Mouse (Mus musculus) heart, embryonic 12.5 days (tissue): Measurements from ENCODE around the gene Ldb3. TPM values are rescaled to one million over a fixed set of nuclear protein-coding genes. Genes with fewer than 3 reads are reported as not detected.

Experiments used
- ATAC-seq: fragments of 200-750 bp; cut with Nextera tagmentation; 2 replicates; pipeline ENCODE4 v1.8.0; 2017; ENCODE audit warnings: moderate TSS enrichment, moderate library complexity; ENCODE audit not compliant: insufficient number of reproducible peaks, low FRiP score
- H3K27ac ChIP-seq: fragments of 300-500 bp; sonication (generic); 2 replicates; pipeline ENCODE4 v1.5.1; 2016; ENCODE audit warnings: mild to moderate bottlenecking, moderate library complexity; ENCODE audit not compliant: poor library complexity, severe bottlenecking
- H3K27me3 ChIP-seq: fragments of 300-500 bp; sonication (generic); replicated peaks from 2 replicates; pipeline ENCODE4 v1.6.1; 2016; ENCODE audit warnings: mild to moderate bottlenecking, moderate library complexity
- H3K36me3 ChIP-seq: fragments of 300-500 bp; sonication (generic); 2 replicates; pipeline ENCODE4 v1.6.1; 2016; ENCODE audit warnings: mild to moderate bottlenecking, moderate library complexity
- H3K4me1 ChIP-seq: fragments of 300-500 bp; sonication (generic); replicated peaks from 2 replicates; pipeline ENCODE4 v1.6.1; 2016; ENCODE audit warnings: mild to moderate bottlenecking
- H3K4me2 ChIP-seq: fragments of 300-500 bp; sonication (generic); 2 replicates; pipeline ENCODE4 v1.6.1; 2016; ENCODE audit warnings: mild to moderate bottlenecking, moderate library complexity
- H3K4me3 ChIP-seq: fragments of 300-500 bp; sonication (generic); 2 replicates; pipeline ENCODE4 v1.5.1; 2016; ENCODE audit warnings: mild to moderate bottlenecking
- H3K9ac ChIP-seq: fragments of 300-500 bp; sonication (generic); 2 replicates; pipeline ENCODE4 v1.6.1; 2016; ENCODE audit warnings: mild to moderate bottlenecking, moderate library complexity
- H3K9me3 ChIP-seq: fragments of 300-500 bp; sonication (generic); replicated peaks from 2 replicates; pipeline ENCODE4 v1.6.1; 2016; ENCODE audit warnings: mild to moderate bottlenecking, moderate library complexity
- WGBS: fragments of 180-500 bp; shearing (Covaris S2); methylation state at CpG from one replicate; pipeline ENCODE4 v1.1.7; 2016; 5-methylcytosine and 5-hydroxymethylcytosine counted together
- polyA plus RNA-seq: library from polyadenylated mRNA; unstranded; fragments of >200 nt; fragmentation: Nextera tagmentation; extraction: Ambion mirVana; gene quantifications from 2 replicates; pipeline ENCODE4 v1.2.1, GENCODE M21; 2016

Gene Ldb3
- polyA plus RNA-seq, 1 experiment from 2014 or later, result 226 TPM

- H3K9me3 ChIP-seq, result no peaks in the 10 kb centered on the region
- 0 out of 2 replicates have a peak, but pooled peaks cover 3% of the 10 kb centered on the region for H3K27me3 ChIP-seq
- H3K36me3 ChIP-seq, result no peaks in the 10 kb centered on the region
- ATAC-seq, result no peak
- H3K27ac ChIP-seq, result no peak overlapping the region
- WGBS, result 30% methylated on average over 7 of the region's 7 CpGs
- no peak overlapping the region for H3K4me3 ChIP-seq
- H3K4me1 ChIP-seq, result peaks cover 39% of the 10 kb centered on the region
- H3K9ac ChIP-seq, result no peak overlapping the region
- H3K4me2 ChIP-seq, result no peak overlapping the region
These were observed 79.5 kb downstream of the Ldb3 start for GRCm38 (mm10) chr14:34508842-34509439.

GRCm38 (mm10) chr14:34508187-34508840 lies 80.2 kb downstream of the Ldb3 start:
- Histone ChIP-seq H3K9me3 (no peaks in the 10 kb centered on the region), H3K27me3 (0 out of 2 replicates have a peak, but pooled peaks cover 3% of the 10 kb centered on the region), H3K27ac (no peak overlapping the region), H3K4me2 (no peak overlapping the region), H3K4me1 (peaks cover 39% of the 10 kb centered on the region), H3K9ac (no peak overlapping the region), H3K4me3 (no peak overlapping the region), H3K36me3 (no peaks in the 10 kb centered on the region)
- WGBS, result 52% methylated on average over 4 of the region's 4 CpGs
- peak; percentile 72 for ATAC-seq

DNA sequence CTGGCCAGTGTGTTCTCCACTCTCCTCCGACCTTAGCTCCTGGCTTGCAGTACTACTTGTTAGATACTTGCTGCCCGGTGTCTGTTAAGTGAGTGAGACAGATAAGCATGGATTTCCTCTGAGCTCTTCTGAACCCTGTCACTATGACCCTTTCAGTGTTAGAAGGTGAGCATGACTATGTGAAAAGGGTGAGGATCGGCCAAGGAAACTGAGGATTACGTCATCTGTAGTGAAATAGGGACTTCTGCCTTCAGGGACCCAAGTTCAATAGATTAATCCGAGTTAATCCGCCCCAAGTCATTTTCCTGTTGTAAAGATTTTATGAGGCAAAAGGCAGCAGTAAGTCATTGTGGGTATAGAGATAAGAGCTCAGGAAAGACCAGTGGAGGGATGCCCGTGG lies 83.2 kb downstream of the Ldb3 start:
- no peaks in the 10 kb centered on the region for H3K9me3 ChIP-seq
- 33% methylated on average over 7 of the region's 7 CpGs for WGBS
- no peaks in the 10 kb centered on the region for H3K36me3 ChIP-seq
- ATAC-seq, result no peak
- peaks cover 36% of the 10 kb centered on the region for H3K4me1 ChIP-seq
- H3K27me3 ChIP-seq, result 0 out of 2 replicates have a peak, but pooled peaks cover under 1% of the 10 kb centered on the region
- H3K27ac ChIP-seq, result peak overlapping the region; percentile 36
- H3K4me2 ChIP-seq, result no peak overlapping the region
- H3K9ac ChIP-seq, result no peak overlapping the region
- H3K4me3 ChIP-seq, result no peak overlapping the region

- WGBS, result 81% methylated on average over 5 of the region's 5 CpGs
- no peak overlapping the region for H3K4me3 ChIP-seq
- ATAC-seq, result no peak
- H3K36me3 ChIP-seq, result no peaks in the 10 kb centered on the region
- H3K4me1 ChIP-seq, result peaks cover 45% of the 10 kb centered on the region
- H3K27me3 ChIP-seq, result no peaks in the 10 kb centered on the region
- no peak overlapping the region for H3K9ac ChIP-seq
- H3K9me3 ChIP-seq, result no peaks in the 10 kb centered on the region
- no peak overlapping the region for H3K4me2 ChIP-seq
- no peak overlapping the region for H3K27ac ChIP-seq
These were observed 84.1 kb downstream of the Ldb3 start for GRCm38 (mm10) chr14:34504377-34504776.

DNA sequence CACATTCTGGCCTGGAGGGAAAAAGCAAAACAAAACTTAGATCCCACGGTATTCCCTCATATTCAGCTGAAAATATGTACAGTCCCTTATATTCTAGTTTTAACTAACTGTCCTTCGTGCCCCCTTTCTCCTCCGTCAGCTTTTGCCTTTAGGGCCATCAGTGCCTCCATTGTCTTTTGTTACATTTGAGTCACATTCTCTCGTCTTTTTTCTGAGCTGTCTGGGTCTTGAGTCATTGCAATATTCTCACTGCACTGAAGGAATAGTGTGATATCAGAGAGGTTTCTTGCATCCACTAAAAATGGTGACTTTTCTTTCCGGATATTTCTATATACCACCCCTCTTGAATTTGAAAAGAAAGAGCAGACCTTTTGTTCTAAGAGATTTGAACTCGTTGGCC lies 84.7 kb downstream of the Ldb3 start:
- Histone ChIP-seq H3K4me2 (no peak overlapping the region), H3K9me3 (no peaks in the 10 kb centered on the region), H3K27ac (peak overlapping the region; percentile 99), H3K4me3 (no peak overlapping the region), H3K4me1 (peaks cover 46% of the 10 kb centered on the region), H3K9ac (no peak overlapping the region), H3K36me3 (no peaks in the 10 kb centered on the region), H3K27me3 (no peaks in the 10 kb centered on the region)
- WGBS, result 68% methylated on average over 6 of the region's 6 CpGs
- ATAC-seq, result no peak

DNA sequence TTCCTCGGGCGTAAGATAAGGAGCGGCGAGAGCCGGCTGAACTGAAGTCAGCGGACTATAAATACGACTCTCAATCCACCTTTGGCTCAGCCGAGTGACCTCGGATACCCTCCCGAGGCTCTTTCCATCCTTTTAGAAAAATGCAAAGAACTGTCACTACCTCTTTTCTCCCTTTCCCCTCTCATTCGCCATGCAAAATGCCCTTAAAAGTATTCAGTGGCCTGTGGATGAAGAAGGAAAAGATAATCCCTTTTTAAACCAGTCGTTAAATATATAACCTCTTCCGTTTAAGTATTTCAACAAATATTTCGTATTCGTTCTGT lies 85.2 kb downstream of the Ldb3 start, which contains the start of gene Bmpr1a:
Gene Bmpr1a (minus strand): TSS at position 17 of the 323 bp plus-strand sequence.
- peak within 1 kb of the TSS; percentile 99 for H3K27ac ChIP-seq
- ATAC-seq, result no peak; the same call in 1 of the 2 replicates
- H3K36me3 ChIP-seq, result no peaks in the 10 kb centered on the region
- H3K4me2 ChIP-seq, result peak within 1 kb of the TSS; percentile 75
- H3K9ac ChIP-seq, result peak within 1 kb of the TSS; percentile 100
- H3K27me3 ChIP-seq, result no peaks in the 10 kb centered on the region
- H3K9me3 ChIP-seq, result no peaks in the 10 kb centered on the region
- peaks cover 44% of the 10 kb centered on the region for H3K4me1 ChIP-seq
- peak within 1 kb of the TSS; percentile 93 for H3K4me3 ChIP-seq
- WGBS, result 10% methylated on average over 15 of the region's 15 CpGs

DNA sequence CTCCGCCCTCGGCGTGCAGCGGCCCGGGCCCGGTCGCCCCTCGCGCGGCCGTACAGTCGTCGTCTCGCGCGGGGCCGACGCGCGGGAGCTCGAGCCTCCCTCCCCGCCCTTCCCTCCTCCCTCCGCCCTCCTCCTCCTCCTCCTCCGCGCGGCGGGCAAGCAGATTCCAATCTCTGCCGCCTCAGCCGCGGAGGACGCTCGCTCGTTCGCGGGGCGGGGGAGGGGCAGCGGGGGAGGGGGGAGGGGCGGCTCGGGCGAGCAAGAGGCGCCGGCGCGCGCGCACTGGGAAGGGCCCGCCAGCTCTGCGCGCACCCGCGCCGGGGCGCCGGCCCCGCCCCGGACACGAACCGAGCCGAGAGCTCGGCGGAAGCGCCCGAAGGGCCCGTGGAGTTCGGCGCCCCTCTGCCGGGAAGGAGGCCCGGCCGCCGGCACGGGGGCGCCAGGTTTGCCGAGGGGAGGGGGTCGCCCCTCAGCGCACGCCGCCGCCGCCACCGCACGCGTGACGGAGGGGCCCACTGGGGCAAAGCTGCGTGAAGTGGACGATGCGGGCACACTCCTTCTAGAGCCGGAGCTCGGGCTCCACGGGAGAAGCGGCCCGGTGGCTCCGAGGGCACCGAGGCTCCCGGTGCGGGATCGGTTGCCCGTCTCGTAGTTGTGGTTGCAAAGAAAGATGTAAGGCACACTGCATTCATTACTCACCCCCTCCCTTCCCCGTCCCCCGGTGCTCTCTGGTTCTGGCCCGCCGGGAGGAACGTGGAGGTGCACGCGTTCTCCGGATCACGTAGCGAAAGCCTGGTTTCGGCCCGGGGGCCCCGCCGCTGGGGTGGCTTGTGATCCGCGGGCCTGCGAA lies 85.8 kb downstream of the Ldb3 start:
- H3K4me1 ChIP-seq, result peaks cover 45% of the 10 kb centered on the region
- H3K27me3 ChIP-seq, result no peaks in the 10 kb centered on the region
- peak overlapping the region; percentile 75 for H3K4me2 ChIP-seq
- H3K9ac ChIP-seq, result peak overlapping the region; percentile 100
- H3K4me3 ChIP-seq, result peak overlapping the region; percentile 93
- WGBS, result under 1% methylated on average over 70 of the region's 115 CpGs
- H3K9me3 ChIP-seq, result no peaks in the 10 kb centered on the region
- no peaks in the 10 kb centered on the region for H3K36me3 ChIP-seq
- peak; percentile 91 for ATAC-seq
- H3K27ac ChIP-seq, result peak overlapping the region; percentile 99

GRCm38 (mm10) chr14:34501804-34502474 lies 86.5 kb downstream of the Ldb3 start:
- no peaks in the 10 kb centered on the region for H3K9me3 ChIP-seq
- peak; percentile 17; the same call in 1 of the 2 replicates for ATAC-seq
- H3K36me3 ChIP-seq, result no peaks in the 10 kb centered on the region
- peak overlapping the region; percentile 100 for H3K9ac ChIP-seq
- under 1% methylated on average over 75 of the region's 77 CpGs for WGBS
- peaks cover 50% of the 10 kb centered on the region for H3K4me1 ChIP-seq
- H3K27ac ChIP-seq, result peak overlapping the region; percentile 99
- H3K4me3 ChIP-seq, result peak overlapping the region; percentile 93
- H3K4me2 ChIP-seq, result peak overlapping the region; percentile 75
- H3K27me3 ChIP-seq, result no peaks in the 10 kb centered on the region

DNA sequence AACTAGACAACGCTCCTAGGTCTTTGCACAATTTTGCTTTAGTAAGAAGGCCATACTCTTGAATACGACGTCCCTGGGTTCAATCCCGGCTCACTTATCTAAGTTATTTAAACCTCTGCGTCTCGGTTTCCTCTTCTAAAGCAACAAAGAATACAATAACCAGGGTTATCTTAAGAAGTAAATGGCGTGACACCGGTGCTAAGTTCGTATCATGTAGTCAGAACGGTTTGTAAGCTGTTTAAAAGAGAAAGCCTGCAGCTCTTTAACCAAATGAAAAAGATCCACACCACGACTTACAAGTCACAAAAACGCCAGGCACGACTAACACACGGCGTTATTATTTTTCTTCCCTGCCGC lies 87.1 kb downstream of the Ldb3 start:
- peak overlapping the region; percentile 100 for H3K9ac ChIP-seq
- H3K4me2 ChIP-seq, result peak overlapping the region; percentile 75
- H3K4me3 ChIP-seq, result peak overlapping the region; percentile 93
- H3K9me3 ChIP-seq, result no peaks in the 10 kb centered on the region
- H3K27me3 ChIP-seq, result no peaks in the 10 kb centered on the region
- WGBS, result 0% methylated on average over 16 of the region's 16 CpGs
- no peak for ATAC-seq
- peaks cover 52% of the 10 kb centered on the region for H3K4me1 ChIP-seq
- no peaks in the 10 kb centered on the region for H3K36me3 ChIP-seq
- H3K27ac ChIP-seq, result peak overlapping the region; percentile 99

- Histone ChIP-seq H3K4me1 (peaks cover 50% of the 10 kb centered on the region), H3K27me3 (no peaks in the 10 kb centered on the region), H3K9ac (peak overlapping the region; percentile 26; the same call in 1 of the 2 replicates), H3K4me3 (peak overlapping the region; percentile 93), H3K36me3 (no peaks in the 10 kb centered on the region), H3K9me3 (no peaks in the 10 kb centered on the region), H3K27ac (no peak overlapping the region), H3K4me2 (peak overlapping the region; percentile 75)
- ATAC-seq, result no peak
- 9% methylated on average over 4 of the region's 4 CpGs for WGBS
These were observed 88.2 kb downstream of the Ldb3 start for GRCm38 (mm10) chr14:34500309-34500708.
